Mouse (Mus musculus): ENCODE measurements at regions not wholly inside any gene's neighbourhood (a gene's known extent, or its start where the extent isn't known, plus 50 kb on each side); places are given as distances from the start of the nearest gene placed in this dataset.

DNA sequence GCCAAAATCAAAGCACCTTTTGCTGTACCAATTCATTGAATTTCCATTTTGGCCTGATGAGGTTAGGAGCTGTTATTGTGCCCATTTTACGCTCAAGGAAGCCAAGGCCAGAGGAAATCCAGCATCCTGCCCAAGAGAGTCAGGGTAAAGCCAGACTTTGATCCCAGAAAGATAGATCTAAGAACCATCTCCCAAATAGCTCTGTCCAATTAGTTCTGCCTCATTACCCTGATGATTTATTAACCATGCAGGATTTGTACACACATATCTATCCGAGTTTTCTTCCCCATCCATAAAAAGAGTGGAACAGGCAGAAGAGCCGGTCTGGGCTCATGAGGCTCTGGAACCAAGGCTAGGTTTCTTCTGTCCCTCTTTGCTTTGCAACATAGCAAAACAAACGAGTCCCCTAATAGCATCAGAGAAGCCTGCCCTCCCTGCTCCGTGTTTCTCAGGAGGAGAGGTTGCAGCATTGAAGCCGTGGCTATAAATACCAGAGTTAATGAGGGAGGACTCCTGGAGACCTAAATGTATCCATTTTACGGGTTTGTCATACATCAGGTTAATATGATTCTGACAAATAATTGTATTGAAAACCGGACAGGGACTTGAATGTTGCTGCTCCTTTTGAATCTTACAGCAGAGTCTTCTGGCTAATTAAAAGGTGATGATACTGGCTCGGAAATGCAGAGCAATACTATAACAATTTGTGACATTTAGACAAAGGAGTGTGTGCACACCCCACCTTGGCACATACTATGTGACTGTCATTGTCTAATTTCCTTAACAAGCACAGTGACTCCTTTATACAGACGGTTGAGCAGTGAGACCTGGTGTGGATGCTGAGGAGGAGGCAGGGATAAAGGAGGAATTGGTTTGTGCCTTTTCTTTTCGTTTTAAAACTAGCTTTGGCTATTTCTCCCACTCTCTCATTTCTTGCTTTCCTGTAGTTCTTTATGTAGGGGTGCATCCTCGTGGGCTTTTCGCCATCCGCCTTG is 185.0 kb downstream of the Cd47 start:
- H3K36me3 ChIP-seq (ENCODE audit: control insufficient read depth, insufficient read depth, low read length) = no peaks in the 10 kb centered on the region
- no peak overlapping the region for H3K4me3 ChIP-seq (ENCODE audit: extremely low read depth, insufficient read depth, insufficient read length)
- H3K27me3 ChIP-seq (ENCODE audit: control insufficient read depth, insufficient read depth, low read length) = no peaks in the 10 kb centered on the region
- 81% methylated on average over 14 of the region's 14 CpGs for WGBS
- TF ChIP-seq POLR2A (IDR thresholded peaks at IDR 0.05; ENCODE audit: low read depth, low read length) (no peak), CTCF (IDR thresholded peaks at IDR 0.05; ENCODE audit: extremely low read depth, insufficient read depth, insufficient read length, insufficient replicate concordance) (no peak)
- H3K27ac ChIP-seq (ENCODE audit: insufficient read depth, low read length) = no peak overlapping the region
- peaks cover 5% of the 10 kb centered on the region; the same call in 1 of the 2 replicates for H3K4me1 ChIP-seq (ENCODE audit: control insufficient read depth, insufficient read depth, insufficient read length)
- no peak for DNase-seq (ENCODE audit: low read depth in 1 of 2, low spot score in 2 of 2)

DNA sequence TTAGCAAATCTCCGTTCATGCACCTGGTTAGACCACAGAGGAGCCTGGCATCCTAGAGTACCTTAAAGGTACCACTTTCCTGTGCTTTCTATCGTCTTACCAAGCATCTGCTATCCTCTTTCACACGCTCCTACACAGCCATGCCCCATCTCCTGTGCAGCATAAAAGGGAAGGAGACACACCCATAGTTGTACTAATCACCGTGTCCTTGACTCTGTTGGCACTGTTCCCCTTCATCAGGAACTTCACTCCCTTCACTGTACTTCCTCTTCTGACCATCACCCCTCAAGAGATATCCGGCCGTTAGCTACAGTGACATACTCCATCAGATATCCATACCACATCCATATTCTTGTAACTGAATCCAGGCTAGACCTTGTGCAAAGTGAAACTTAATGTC is 186.6 kb downstream of the Cd47 start:
- H3K4me3 ChIP-seq (ENCODE audit: extremely low read depth, insufficient read depth, insufficient read length) = no peak overlapping the region
- H3K36me3 ChIP-seq (ENCODE audit: control insufficient read depth, insufficient read depth, low read length) = no peaks in the 10 kb centered on the region
- WGBS = 27% methylated on average over 6 of the region's 6 CpGs
- peaks cover 5% of the 10 kb centered on the region; the same call in 1 of the 2 replicates for H3K4me1 ChIP-seq (ENCODE audit: control insufficient read depth, insufficient read depth, insufficient read length)
- H3K27ac ChIP-seq (ENCODE audit: insufficient read depth, low read length) = no peak overlapping the region
- DNase-seq (ENCODE audit: low read depth in 1 of 2, low spot score in 2 of 2) = no peak
- no peak for TF ChIP-seq POLR2A (IDR thresholded peaks at IDR 0.05; ENCODE audit: low read depth, low read length)
- H3K27me3 ChIP-seq (ENCODE audit: control insufficient read depth, insufficient read depth, low read length) = no peaks in the 10 kb centered on the region

DNA sequence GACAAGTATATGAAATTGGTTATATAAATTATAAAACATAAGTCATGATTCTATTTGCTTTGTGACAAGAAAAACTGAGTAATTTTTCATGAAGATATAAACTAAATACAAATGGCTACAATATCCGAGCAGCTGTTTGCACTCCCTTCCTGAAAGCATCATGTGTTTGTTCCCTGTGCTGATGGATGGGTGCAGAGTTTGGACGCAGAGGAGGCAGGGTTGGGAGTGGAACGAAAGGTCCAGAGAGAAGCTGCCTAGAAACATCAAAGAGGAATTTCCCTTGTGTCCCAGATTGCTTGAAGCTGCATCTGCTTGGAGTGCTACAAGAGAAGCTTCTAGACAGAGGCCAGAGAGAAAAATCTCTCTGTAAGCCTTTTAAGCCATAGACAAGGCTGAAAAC is 195.5 kb downstream of the Cd47 start:
- Histone ChIP-seq H3K4me3 (ENCODE audit: extremely low read depth, insufficient read depth, insufficient read length) (no peak overlapping the region), H3K27me3 (ENCODE audit: control insufficient read depth, insufficient read depth, low read length) (no peaks in the 10 kb centered on the region), H3K36me3 (ENCODE audit: control insufficient read depth, insufficient read depth, low read length) (no peaks in the 10 kb centered on the region), H3K4me1 (ENCODE audit: control insufficient read depth, insufficient read depth, insufficient read length) (no peaks in the 10 kb centered on the region), H3K27ac (ENCODE audit: insufficient read depth, low read length) (no peak overlapping the region)
- no peak for DNase-seq (ENCODE audit: low read depth in 1 of 2, low spot score in 2 of 2)
- 84% methylated on average over 3 of the region's 3 CpGs for WGBS
- TF ChIP-seq POLR2A (IDR thresholded peaks at IDR 0.05; ENCODE audit: low read depth, low read length) (no peak), CTCF (IDR thresholded peaks at IDR 0.05; ENCODE audit: extremely low read depth, insufficient read depth, insufficient read length, insufficient replicate concordance) (no peak)

DNA sequence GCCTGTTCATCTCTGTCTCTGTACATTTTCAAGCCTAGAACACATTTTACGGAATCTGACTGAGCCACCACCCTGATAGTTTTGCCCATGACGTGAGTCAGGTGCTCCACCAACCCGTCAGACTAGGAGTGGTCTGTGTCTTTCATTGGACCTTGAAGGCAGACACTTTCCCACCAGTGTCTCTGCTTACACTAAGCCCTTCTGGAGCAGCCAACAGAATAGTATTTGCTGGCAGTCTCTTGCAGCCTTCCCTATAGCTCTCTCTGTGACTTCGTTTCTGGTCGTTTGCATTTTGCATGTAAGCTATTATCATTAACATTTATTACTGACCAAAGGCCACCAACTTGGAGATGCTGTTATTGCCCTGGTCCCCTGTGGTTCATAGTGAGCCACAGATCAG is 196.3 kb downstream of the Cd47 start:
- Histone ChIP-seq H3K4me1 (ENCODE audit: control insufficient read depth, insufficient read depth, insufficient read length) (no peaks in the 10 kb centered on the region), H3K36me3 (ENCODE audit: control insufficient read depth, insufficient read depth, low read length) (no peaks in the 10 kb centered on the region), H3K27ac (ENCODE audit: insufficient read depth, low read length) (no peak overlapping the region), H3K27me3 (ENCODE audit: control insufficient read depth, insufficient read depth, low read length) (no peaks in the 10 kb centered on the region), H3K4me3 (ENCODE audit: extremely low read depth, insufficient read depth, insufficient read length) (no peak overlapping the region)
- no peak for DNase-seq (ENCODE audit: low read depth in 1 of 2, low spot score in 2 of 2)
- TF ChIP-seq POLR2A (IDR thresholded peaks at IDR 0.05; ENCODE audit: low read depth, low read length) = no peak
- TF ChIP-seq CTCF (IDR thresholded peaks at IDR 0.05; ENCODE audit: extremely low read depth, insufficient read depth, insufficient read length, insufficient replicate concordance) = no peak
- 88% methylated on average over 5 of the region's 5 CpGs for WGBS

DNA sequence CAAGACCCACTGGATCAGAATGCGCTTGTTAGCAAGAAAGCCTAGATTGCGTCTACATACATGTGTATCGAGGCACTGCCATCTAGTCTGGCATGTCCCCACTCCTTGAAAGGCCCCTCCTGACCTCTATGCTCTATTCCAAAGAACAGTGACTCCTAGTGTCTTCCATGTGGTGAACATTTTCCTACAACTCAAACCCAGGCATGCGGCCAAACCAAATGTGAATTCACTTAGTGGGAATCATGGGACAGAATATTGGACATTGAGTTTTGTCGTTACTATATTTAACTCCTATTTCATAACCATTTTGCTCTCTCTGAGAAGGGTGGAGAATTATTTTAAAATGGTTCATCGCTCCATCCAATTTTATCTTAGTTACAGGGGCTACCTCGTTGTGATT is 196.7 kb downstream of the Cd47 start:
- H3K4me3 ChIP-seq (ENCODE audit: extremely low read depth, insufficient read depth, insufficient read length) = no peak overlapping the region
- DNase-seq (ENCODE audit: low read depth in 1 of 2, low spot score in 2 of 2) = no peak
- 89% methylated on average over 7 of the region's 7 CpGs for WGBS
- H3K4me1 ChIP-seq (ENCODE audit: control insufficient read depth, insufficient read depth, insufficient read length) = no peaks in the 10 kb centered on the region
- TF ChIP-seq CTCF (IDR thresholded peaks at IDR 0.05; ENCODE audit: extremely low read depth, insufficient read depth, insufficient read length, insufficient replicate concordance) (no peak), POLR2A (IDR thresholded peaks at IDR 0.05; ENCODE audit: low read depth, low read length) (no peak)
- no peaks in the 10 kb centered on the region for H3K27me3 ChIP-seq (ENCODE audit: control insufficient read depth, insufficient read depth, low read length)
- no peaks in the 10 kb centered on the region for H3K36me3 ChIP-seq (ENCODE audit: control insufficient read depth, insufficient read depth, low read length)
- H3K27ac ChIP-seq (ENCODE audit: insufficient read depth, low read length) = no peak overlapping the region

DNA sequence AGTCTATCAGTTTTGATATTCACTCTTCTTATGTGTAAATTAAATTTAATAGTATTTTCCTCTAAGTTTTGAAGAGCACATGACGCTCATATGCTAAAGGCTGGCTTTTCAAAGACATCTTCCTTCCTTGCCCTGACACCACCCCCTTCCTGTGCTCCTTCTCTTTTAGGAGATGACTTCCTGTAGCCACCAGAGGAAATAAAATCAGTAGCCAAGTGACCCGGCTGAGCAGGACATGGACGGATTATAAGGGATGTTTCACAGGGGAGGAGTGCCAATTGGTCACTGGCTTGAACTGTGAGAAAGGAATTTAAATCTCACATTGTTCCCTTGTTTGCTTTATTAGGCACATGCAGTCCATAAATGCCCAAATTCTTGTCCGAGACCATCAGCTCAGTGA is 200.5 kb downstream of the Cd47 start:
- Histone ChIP-seq H3K4me3 (ENCODE audit: extremely low read depth, insufficient read depth, insufficient read length) (no peak overlapping the region), H3K36me3 (ENCODE audit: control insufficient read depth, insufficient read depth, low read length) (no peaks in the 10 kb centered on the region), H3K27me3 (ENCODE audit: control insufficient read depth, insufficient read depth, low read length) (no peaks in the 10 kb centered on the region), H3K27ac (ENCODE audit: insufficient read depth, low read length) (no peak overlapping the region), H3K4me1 (ENCODE audit: control insufficient read depth, insufficient read depth, insufficient read length) (no peaks in the 10 kb centered on the region)
- DNase-seq (ENCODE audit: low read depth in 1 of 2, low spot score in 2 of 2) = no peak
- 62% methylated on average over 4 of the region's 4 CpGs for WGBS
- no peak for TF ChIP-seq POLR2A (IDR thresholded peaks at IDR 0.05; ENCODE audit: low read depth, low read length)
- TF ChIP-seq CTCF (IDR thresholded peaks at IDR 0.05; ENCODE audit: extremely low read depth, insufficient read depth, insufficient read length, insufficient replicate concordance) = no peak

Measured in spleen, adult 2 months (tissue).